Mouse (Mus musculus): ENCODE measurements around the gene Banp.

DNA sequence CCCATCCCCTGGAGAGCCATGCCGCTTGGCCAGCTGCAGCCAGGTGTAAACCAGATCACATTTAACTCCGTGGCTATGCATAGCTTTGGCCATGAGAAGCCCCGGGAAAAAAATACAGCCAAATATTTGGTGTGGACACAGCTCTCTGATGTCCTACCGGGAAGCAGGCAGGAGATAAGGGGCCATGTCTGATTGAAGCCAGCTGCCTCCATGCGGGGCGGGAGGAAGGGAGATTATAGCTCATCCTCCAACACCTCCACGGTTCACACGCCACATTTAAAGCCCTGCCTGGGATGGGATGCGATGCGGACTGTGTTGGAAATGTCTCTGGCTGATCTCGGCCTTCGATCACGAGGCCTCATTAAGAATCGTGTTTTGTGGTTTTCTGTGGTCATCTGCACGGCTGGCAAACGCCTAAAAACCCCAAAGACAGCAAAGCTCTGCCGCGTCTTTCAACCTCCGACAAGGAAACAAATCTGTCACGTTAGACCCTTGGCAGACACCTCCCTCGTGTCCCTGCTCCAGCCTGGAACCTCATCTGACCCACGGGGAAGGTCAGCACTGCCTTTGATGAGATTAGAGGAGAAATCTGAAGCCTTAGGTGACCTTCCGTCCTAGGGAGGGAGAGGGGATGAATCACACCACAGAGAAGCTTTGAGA, 126.8 kb downstream of the Banp start:
- TF ChIP-seq CTCF (conservative IDR thresholded peaks at IDR 0.05 in 1 of 2, IDR thresholded peaks at IDR 0.05 in 1 of 2; ENCODE audit: low read depth in 2 of 2, low read length in 2 of 2) (no peak), NELFE (IDR thresholded peaks at IDR 0.05; ENCODE audit: low read depth, low read length) (no peak), ELF1 (IDR thresholded peaks at IDR 0.05; ENCODE audit: low read depth, low read length) (no peak), MAX (IDR thresholded peaks at IDR 0.05; ENCODE audit: low read length) (no peak), USF1 (IDR thresholded peaks at IDR 0.05; ENCODE audit: low read depth, low read length) (no peak), POLR2A (IDR thresholded peaks at IDR 0.05; ENCODE audit: low read depth, low read length) (no peak), TCF12 (IDR thresholded peaks at IDR 0.05; ENCODE audit: low read depth, low read length) (no peak), RCOR1 (conservative IDR thresholded peaks at IDR 0.05; ENCODE audit: low read depth, low read length) (no peak), E2F4 (IDR thresholded peaks at IDR 0.05; ENCODE audit: insufficient replicate concordance, low read depth, low read length) (no peak), MAZ (IDR thresholded peaks at IDR 0.05; ENCODE audit: low read depth, low read length) (no peak), NRF1 (IDR thresholded peaks at IDR 0.05; ENCODE audit: low read depth, low read length) (no peak)
